Mouse (Mus musculus) olfactory bulb, adult 2 months (tissue): Measurements from ENCODE around the gene Mapk8ip2.

Experiments
- CTCF ChIP-seq: fragments of 200-500 bp; IDR thresholded peaks from 2 replicates; pipeline ENCODE4 v1.5.1; 2012; ENCODE audit warnings: low read depth, mild to moderate bottlenecking, low read length, moderate library complexity; ENCODE audit not compliant: insufficient read depth
- POLR2A ChIP-seq: fragments of 200-500 bp; IDR thresholded peaks from 2 replicates; pipeline ENCODE4 v1.6.1; 2012; ENCODE audit warnings: mild to moderate bottlenecking, low read depth, low read length, moderate library complexity; ENCODE audit not compliant: insufficient read depth

DNA sequence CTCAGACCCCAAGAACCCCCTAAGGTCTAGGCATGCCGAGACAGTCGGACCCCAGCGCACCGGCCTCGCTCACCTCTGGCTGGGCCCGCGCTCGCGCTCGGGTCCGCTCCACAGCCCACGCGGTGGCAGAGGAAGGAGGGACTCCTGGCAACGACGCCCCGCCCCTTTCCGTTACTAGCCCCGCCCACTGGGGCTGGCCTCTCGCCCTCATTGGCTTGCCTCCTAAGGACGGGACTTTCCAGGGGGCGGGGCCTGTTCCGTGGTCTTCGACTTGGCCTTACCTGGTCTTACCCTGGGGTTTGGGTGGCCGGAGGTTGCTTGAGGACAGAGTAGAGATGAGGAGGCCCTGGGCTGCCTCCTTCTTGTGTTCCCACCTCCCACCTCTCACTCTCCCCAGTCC lies 43.6 kb upstream of the Mapk8ip2 start, which contains the start of gene Syce3:
- TF ChIP-seq CTCF (no peak), POLR2A (no peak)
